Mouse (Mus musculus) inflammation-experienced regulatory T-cells, adult 16 weeks (primary cell): Measurements from ENCODE around the gene Popdc2. TPM values are rescaled to one million over a fixed set of nuclear protein-coding genes. Genes with fewer than 3 reads are reported as not detected.

Experiments used
- polyA plus RNA-seq: library from polyadenylated mRNA; unstranded; fragments of 100-300 nt; shearing (Covaris generic); gene quantifications from one replicate; pipeline ENCODE4 v1.2.1, GENCODE M21; 2017

Gene Popdc2
- 1.1 TPM for polyA plus RNA-seq

DNA sequence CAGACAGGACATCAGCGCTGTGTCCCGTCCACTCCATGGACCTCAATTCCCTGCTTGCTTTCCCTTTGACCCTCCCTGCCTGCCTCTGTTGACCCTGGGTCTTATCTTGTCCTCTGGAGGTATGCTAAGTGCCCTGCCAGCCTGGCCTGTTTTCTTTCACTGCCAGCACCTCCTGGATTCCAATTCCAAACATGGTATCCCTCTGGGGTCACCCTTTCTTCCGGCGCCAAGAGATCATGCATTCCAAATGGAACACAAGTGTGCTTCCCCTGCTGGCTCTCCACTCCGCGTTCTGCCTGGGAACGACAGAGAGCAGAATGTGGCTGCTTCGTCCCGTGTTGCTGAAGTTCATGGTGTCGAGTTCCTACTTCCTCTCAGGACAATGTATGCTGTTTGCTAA, at the start of gene Popdc2:
Gene Popdc2 (plus strand): TSS at position 277 of the 400 bp plus-strand sequence.

DNA sequence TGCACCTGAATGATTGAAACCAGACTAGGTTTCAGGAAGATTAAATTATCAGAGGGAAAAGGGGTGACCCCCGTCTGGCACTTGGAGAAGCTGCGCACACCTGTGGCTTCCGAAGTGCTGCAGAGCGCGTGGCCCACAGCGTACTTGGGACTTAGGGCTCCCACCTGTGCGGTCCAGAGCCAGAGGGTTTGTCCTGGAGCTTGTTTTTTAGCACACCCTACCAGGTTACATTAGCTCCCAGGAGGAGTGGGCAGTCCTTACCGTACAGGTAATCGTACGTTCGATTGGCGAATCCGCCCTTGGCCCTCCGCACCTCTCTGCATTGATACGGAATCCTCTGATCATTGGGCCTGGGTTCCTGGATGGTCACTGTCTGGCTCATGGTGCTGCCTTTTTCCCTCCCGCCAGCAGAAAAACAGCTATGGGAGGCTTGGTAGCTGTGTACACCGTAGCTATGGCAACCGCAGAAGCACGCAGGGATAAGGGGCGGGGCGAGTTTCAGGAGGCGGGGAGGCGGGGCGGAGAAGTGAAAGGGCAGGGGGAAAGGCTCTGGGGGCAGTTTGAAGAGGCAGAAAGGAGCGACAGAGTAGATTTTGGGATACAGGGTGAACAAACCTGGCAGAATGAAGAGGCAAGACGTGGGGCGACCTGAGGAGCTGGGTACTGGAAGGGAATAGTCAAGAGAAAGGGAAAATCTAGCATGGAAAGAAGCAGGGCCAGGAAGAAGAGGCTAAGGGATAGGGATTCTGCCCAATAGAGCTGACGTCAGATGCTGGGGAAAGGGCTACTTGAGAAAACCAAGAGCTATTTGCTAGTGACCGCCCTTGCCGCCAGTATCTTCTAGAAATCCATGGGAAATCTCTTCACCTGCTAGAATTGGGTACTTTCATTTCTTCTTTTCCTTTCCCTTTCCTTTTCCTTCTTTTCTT, 20.3 kb upstream of the Popdc2 start, which contains the start of gene Maats1:
Gene Maats1 (minus strand): TSS at position 748 of the 929 bp plus-strand sequence.

GRCm38 (mm10) chr16:38346529-38347325, 15.3 kb upstream of the Popdc2 start, which contains the start of the genes Cox17 and Gm21987:
TSS of gene Cox17 (plus strand) at chr16:38346991.
TSS of gene Gm21987 (plus strand) at chr16:38347040.

Other genes starting within 250 kb of the Popdc2 start
- gene Nr1i2, start 67.4 kb upstream of the Popdc2 start, polyA plus RNA-seq = not detected
- gene Maats1, start 20.1 kb upstream of the Popdc2 start, polyA plus RNA-seq = not detected
- 201 TPM for gene Cox17, start 15.2 kb upstream of the Popdc2 start, polyA plus RNA-seq
- not detected for gene Gm21987, start 15.2 kb upstream of the Popdc2 start, polyA plus RNA-seq
- not detected for gene Pla1a, start 70.9 kb downstream of the Popdc2 start, polyA plus RNA-seq
- 132 TPM for gene Adprh, start 90.5 kb downstream of the Popdc2 start, polyA plus RNA-seq
- gene Cd80, start 93.4 kb downstream of the Popdc2 start, polyA plus RNA-seq = 3.9 TPM
- gene Timmdc1, start 160.5 kb downstream of the Popdc2 start, polyA plus RNA-seq = 10.8 TPM
- gene Poglut1, start 188.0 kb downstream of the Popdc2 start, polyA plus RNA-seq = 61.5 TPM
- gene Tmem39a, start 196.5 kb downstream of the Popdc2 start, polyA plus RNA-seq = 53.7 TPM